Mouse (Mus musculus) cerebellum, adult 18-20 months (tissue): Measurements from ENCODE around the gene Pam16.

Experiments used
- DNase-seq, 2 experiments: peaks; one replicate each; pipeline ENCODE4 v3.0.0; 2021

Gene Pam16

GRCm38 (mm10) chr16:4645867-4646266 is 21.1 kb upstream of the Pam16 start:
- DNase-seq, result no peak

GRCm38 (mm10) chr16:4643670-4644419 is 19.1 kb upstream of the Pam16 start:
- DNase-seq, result peak; percentile 73 to 79

- no peak for DNase-seq
These were observed 18.1 kb upstream of the Pam16 start for GRCm38 (mm10) chr16:4642937-4643336.

- DNase-seq, result no peak
These were observed 17.4 kb upstream of the Pam16 start for GRCm38 (mm10) chr16:4642190-4642589.

- no peak for DNase-seq
These were observed 16.5 kb upstream of the Pam16 start for GRCm38 (mm10) chr16:4641119-4641838.

- DNase-seq, result no peak
These were observed 15.6 kb upstream of the Pam16 start for GRCm38 (mm10) chr16:4640267-4641005.

- DNase-seq, result peak in 1 of 2 experiments; percentile 28
These were observed 15.0 kb upstream of the Pam16 start, which contains the start of the genes Vasn and Dnaja3 for GRCm38 (mm10) chr16:4639831-4640237. Gene Vasn (plus strand): TSS chr16:4639941. Gene Dnaja3 (plus strand): TSS chr16:4639989.

GRCm38 (mm10) chr16:4638891-4639390 is 14.2 kb upstream of the Pam16 start:
- no peak for DNase-seq

GRCm38 (mm10) chr16:4635760-4636159 is 11.0 kb upstream of the Pam16 start:
- no peak for DNase-seq

GRCm38 (mm10) chr16:4634681-4635080 is 9.9 kb upstream of the Pam16 start:
- DNase-seq, result no peak

GRCm38 (mm10) chr16:4633661-4634060 is 8.9 kb upstream of the Pam16 start:
- DNase-seq, result no peak

- DNase-seq, result peak; percentile 36 to 49
These were observed 7.3 kb upstream of the Pam16 start for GRCm38 (mm10) chr16:4632050-4632449.

GRCm38 (mm10) chr16:4629950-4630349 is 5.2 kb upstream of the Pam16 start:
- peak; percentile 84 to 89 for DNase-seq

- DNase-seq, result no peak
These were observed 4.2 kb upstream of the Pam16 start for GRCm38 (mm10) chr16:4628898-4629419.

- no peak for DNase-seq
These were observed 2.3 kb upstream of the Pam16 start for GRCm38 (mm10) chr16:4627105-4627504.

GRCm38 (mm10) chr16:4624074-4624473 is 714 bp downstream of the Pam16 start:
- no peak for DNase-seq

GRCm38 (mm10) chr16:4616829-4617228 is 8.0 kb downstream of the Pam16 start:
- DNase-seq, result no peak

GRCm38 (mm10) chr16:4615297-4615696 is 9.5 kb downstream of the Pam16 start:
- DNase-seq, result no peak

- DNase-seq, result no peak
These were observed 10.1 kb downstream of the Pam16 start for GRCm38 (mm10) chr16:4614639-4615038.

- no peak for DNase-seq
These were observed 11.1 kb downstream of the Pam16 start for GRCm38 (mm10) chr16:4613736-4614135.

- no peak for DNase-seq
These were observed 13.1 kb downstream of the Pam16 start for GRCm38 (mm10) chr16:4611676-4612075.

GRCm38 (mm10) chr16:4611193-4611592 is 13.6 kb downstream of the Pam16 start:
- no peak for DNase-seq

- DNase-seq, result no peak
These were observed 16.2 kb downstream of the Pam16 start for GRCm38 (mm10) chr16:4608532-4609059.
